In genomic region chr5:120566681-120567252, GRCm38 (mm10) we compare ENCODE assay signal across 8 mouse cellular contexts. TPM values are rescaled to one million over a fixed set of nuclear protein-coding genes. Genes with fewer than 3 reads are reported as not detected.
A peak's percentile ranks its signal among the peaks of the same experiment; 100 is the strongest.
DNase-seq lines count a peak whose midpoint lies in the region; ATAC-seq and TF ChIP-seq lines count a peak whose summit lies in the region.

No protein-coding gene starts in this region.

- peaks cover 98% of the 10 kb centered on the region for H3K4me1 ChIP-seq in liver, embryonic 12.5 days
- H3K4me1 ChIP-seq in forebrain, embryonic 11.5 days (replicated peaks; ENCODE audit: control insufficient read depth, insufficient read depth, low read length), result peaks cover 39% of the 10 kb centered on the region
- H3K4me1 ChIP-seq in intestine, postnatal 0 days (replicated peaks; ENCODE audit: control insufficient read depth, insufficient read depth, low read length), result peaks cover 20% of the 10 kb centered on the region

- H3K79me2 ChIP-seq in myocyte (ENCODE audit: control insufficient read depth, insufficient read depth), result peaks cover 63% of the 10 kb centered on the region

- no peak for TF ChIP-seq CTCF in intestine, postnatal 0 days (IDR thresholded peaks at IDR 0.05; ENCODE audit: low read depth)

- no peak for TF ChIP-seq POLR2A in myocyte (IDR thresholded peaks at IDR 0.05; ENCODE audit: insufficient read length, low read depth)

- WGBS in liver, embryonic 12.5 days (ENCODE audit: insufficient replicate concordance), result 59% methylated on average over 9 of the region's 9 CpGs
- WGBS in forebrain, embryonic 11.5 days, result 45% methylated on average over 9 of the region's 9 CpGs
- WGBS in intestine, postnatal 0 days, result 50% methylated on average over 9 of the region's 9 CpGs

- peak overlapping the region; percentile 3 for H3ac ChIP-seq in myocyte (ENCODE audit: control insufficient read depth, insufficient read length)

- H3K27ac ChIP-seq in liver, embryonic 12.5 days, result 0 out of 2 replicates have a peak overlapping the region, but pooled peaks have one; percentile 17
- H3K27ac ChIP-seq in forebrain, embryonic 11.5 days (ENCODE audit: low read depth, low read length), result peak overlapping the region; percentile 47
- peak overlapping the region; percentile 50 for H3K27ac ChIP-seq in intestine, postnatal 0 days (ENCODE audit: low read depth, low read length)

- H3K4me3 ChIP-seq in liver, embryonic 12.5 days, result no peak overlapping the region
- no peak overlapping the region for H3K4me3 ChIP-seq in forebrain, embryonic 11.5 days (ENCODE audit: low read depth, low read length)
- H3K4me3 ChIP-seq in intestine, postnatal 0 days (ENCODE audit: low read depth, low read length), result no peak overlapping the region
- no peak overlapping the region for H3K4me3 ChIP-seq in myocyte

- H3K9me3 ChIP-seq in liver, embryonic 12.5 days (replicated peaks), result no peaks in the 10 kb centered on the region
- H3K9me3 ChIP-seq in forebrain, embryonic 11.5 days (ENCODE audit: control insufficient read depth, low read length), result no peaks in the 10 kb centered on the region
- no peaks in the 10 kb centered on the region for H3K9me3 ChIP-seq in intestine, postnatal 0 days (ENCODE audit: control insufficient read depth)

- no peak overlapping the region for H3K4me2 ChIP-seq in liver, embryonic 12.5 days
- H3K4me2 ChIP-seq in forebrain, embryonic 11.5 days (ENCODE audit: low read depth, low read length, severe bottlenecking), result no peak overlapping the region
- H3K4me2 ChIP-seq in intestine, postnatal 0 days (replicated peaks; ENCODE audit: low read depth), result no peak overlapping the region
- peak overlapping the region; percentile 97 for H3K4me2 ChIP-seq in myocyte (ENCODE audit: low read depth)

- peaks cover 47% of the 10 kb centered on the region for H3K36me3 ChIP-seq in liver, embryonic 12.5 days
- no peaks in the 10 kb centered on the region for H3K36me3 ChIP-seq in forebrain, embryonic 11.5 days (ENCODE audit: control insufficient read depth, insufficient read depth, low read length)
- H3K36me3 ChIP-seq in intestine, postnatal 0 days (ENCODE audit: control insufficient read depth, insufficient read depth), result peaks cover 4% of the 10 kb centered on the region; the same call in 1 of the 2 replicates
- H3K36me3 ChIP-seq in myocyte (ENCODE audit: control insufficient read depth, insufficient read depth), result peaks cover 4% of the 10 kb centered on the region

- DNase-seq in liver, result no peak
- no peak for DNase-seq in forebrain, embryonic 11.5 days (ENCODE audit: low spot score)
- no peak for DNase-seq in frontal cortex, postnatal 14 days (ENCODE audit: low spot score in 2 of 2)
- no peak for DNase-seq in ovary, adult 18-20 months (ENCODE audit: low spot score)

- H3K9ac ChIP-seq in liver, embryonic 12.5 days, result no peak overlapping the region
- H3K9ac ChIP-seq in forebrain, embryonic 11.5 days (ENCODE audit: low read length), result peak overlapping the region; percentile 27; the same call in 1 of the 2 replicates
- H3K9ac ChIP-seq in intestine, postnatal 0 days (ENCODE audit: low read depth, low read length), result no peak overlapping the region

- H3K27me3 ChIP-seq in liver, embryonic 12.5 days (replicated peaks), result no peaks in the 10 kb centered on the region
- H3K27me3 ChIP-seq in forebrain, embryonic 11.5 days (ENCODE audit: control insufficient read depth, insufficient read depth, low read length), result no peaks in the 10 kb centered on the region
- no peaks in the 10 kb centered on the region for H3K27me3 ChIP-seq in intestine, postnatal 0 days (replicated peaks; ENCODE audit: control insufficient read depth, insufficient read depth, low read length)
- H3K27me3 ChIP-seq in myocyte (ENCODE audit: control insufficient read depth, insufficient read depth, insufficient read length), result no peaks in the 10 kb centered on the region

- ATAC-seq in liver, embryonic 12.5 days, result no peak
- ATAC-seq in forebrain, embryonic 11.5 days (replicated peaks; ENCODE audit: low FRiP score), result peak; percentile 28
- ATAC-seq in intestine, postnatal 0 days, result no peak
- ATAC-seq in inflammation-experienced regulatory T-cells, adult 6 months, result no peak

TF ChIP-seq in myocyte, 11 proteins besides CTCF, POLR2A, EP300 and RAD21:
- TF ChIP-seq USF1 (IDR thresholded peaks at IDR 0.05; ENCODE audit: low read depth) (no peak), MYOD1 (IDR thresholded peaks at IDR 0.05; ENCODE audit: control insufficient read depth in 1 of 3, insufficient read length in 2 of 3, low read depth in 2 of 3) (peak; percentile 29 to 80 (median 64)), MYOG (IDR thresholded peaks at IDR 0.05; ENCODE audit: control insufficient read depth in 1 of 3, insufficient read depth in 1 of 3, insufficient read length in 2 of 3, low read depth in 2 of 3) (peak in 1 of 3 experiments; percentile 82), SRF (IDR thresholded peaks at IDR 0.05; ENCODE audit: control insufficient read depth, insufficient read length, low read depth) (no peak), REST (IDR thresholded peaks at IDR 0.05; ENCODE audit: insufficient read depth, insufficient read length) (no peak), E2F4 (IDR thresholded peaks at IDR 0.05; ENCODE audit: insufficient read depth) (no peak)

RNA-seq across cellular contexts. Expression of gene Tpcn1, which starts 21.7 kb away (rescaled TPM):
- 24.8 and 25.4 TPM in 2 replicates for polyA plus RNA-seq in liver, embryonic 12.5 days (2016; fragmentation: Nextera tagmentation; extraction: Ambion mirVana)
- 14.5 and 14.6 TPM in 2 replicates for polyA plus RNA-seq in forebrain, embryonic 11.5 days (2014; fragmentation: Nextera tagmentation; extraction: Ambion mirVana)
- polyA plus RNA-seq in intestine, postnatal 0 days (2015; fragmentation: Nextera tagmentation; extraction: Ambion mirVana), result 31.5 and 35.6 TPM in 2 replicates
- 88.7 TPM for polyA plus RNA-seq in myocyte (2012; fragmentation: generic; extraction: Trizol)
- polyA plus RNA-seq in inflammation-experienced regulatory T-cells, adult 6 months (2017; shearing (Covaris generic)), result 10 to 100 TPM in 2 of 3 experiments, 1 to 10 TPM in 1; 6.4 to 15.8 (median 12.6) TPM

RNA-seq across cellular contexts. Expression of gene Iqcd, which starts 22.0 kb away (rescaled TPM):
- 2.0 and 2.1 TPM in 2 replicates for polyA plus RNA-seq in liver, embryonic 12.5 days (2016; fragmentation: Nextera tagmentation; extraction: Ambion mirVana)
- polyA plus RNA-seq in forebrain, embryonic 11.5 days (2014; fragmentation: Nextera tagmentation; extraction: Ambion mirVana), result 1.1 TPM in 2 replicates
- 0.30 and 0.47 TPM in 2 replicates for polyA plus RNA-seq in intestine, postnatal 0 days (2015; fragmentation: Nextera tagmentation; extraction: Ambion mirVana)
- polyA plus RNA-seq in myocyte (2012; fragmentation: generic; extraction: Trizol), result 0.91 TPM
- under 1 TPM in 1 of 3 experiments, not detected in 2; 0.91 TPM for polyA plus RNA-seq in inflammation-experienced regulatory T-cells, adult 6 months (2017; shearing (Covaris generic))

RNA-seq across cellular contexts. Expression of gene Rita1, which starts 45.6 kb away (rescaled TPM):
- polyA plus RNA-seq in liver, embryonic 12.5 days (2016; fragmentation: Nextera tagmentation; extraction: Ambion mirVana), result 7.3 and 8.4 TPM in 2 replicates
- polyA plus RNA-seq in forebrain, embryonic 11.5 days (2014; fragmentation: Nextera tagmentation; extraction: Ambion mirVana), result 10.2 and 10.6 TPM in 2 replicates
- 6.1 and 7.5 TPM in 2 replicates for polyA plus RNA-seq in intestine, postnatal 0 days (2015; fragmentation: Nextera tagmentation; extraction: Ambion mirVana)
- 14.7 TPM for polyA plus RNA-seq in myocyte (2012; fragmentation: generic; extraction: Trizol)
- polyA plus RNA-seq in inflammation-experienced regulatory T-cells, adult 6 months (2017; shearing (Covaris generic)), result 1 to 10 TPM; 2.1 to 3.5 (median 3.2) TPM

RNA-seq across cellular contexts. Expression of gene Ddx54, which starts 45.8 kb away (rescaled TPM):
- 35.0 and 36.3 TPM in 2 replicates for polyA plus RNA-seq in liver, embryonic 12.5 days (2016; fragmentation: Nextera tagmentation; extraction: Ambion mirVana)
- polyA plus RNA-seq in forebrain, embryonic 11.5 days (2014; fragmentation: Nextera tagmentation; extraction: Ambion mirVana), result 45.2 and 45.7 TPM in 2 replicates
- 19.9 and 20.9 TPM in 2 replicates for polyA plus RNA-seq in intestine, postnatal 0 days (2015; fragmentation: Nextera tagmentation; extraction: Ambion mirVana)
- 56.3 TPM for polyA plus RNA-seq in myocyte (2012; fragmentation: generic; extraction: Trizol)
- 10 to 100 TPM; 13.0 to 21.1 (median 13.4) TPM for polyA plus RNA-seq in inflammation-experienced regulatory T-cells, adult 6 months (2017; shearing (Covaris generic))

RNA-seq across cellular contexts. Expression of gene Slc8b1, which starts 55.8 kb away (rescaled TPM):
- 4.2 and 6.0 TPM in 2 replicates for polyA plus RNA-seq in liver, embryonic 12.5 days (2016; fragmentation: Nextera tagmentation; extraction: Ambion mirVana)
- polyA plus RNA-seq in forebrain, embryonic 11.5 days (2014; fragmentation: Nextera tagmentation; extraction: Ambion mirVana), result 2.9 and 3.3 TPM in 2 replicates
- polyA plus RNA-seq in intestine, postnatal 0 days (2015; fragmentation: Nextera tagmentation; extraction: Ambion mirVana), result 4.1 and 4.4 TPM in 2 replicates
- 19.6 TPM for polyA plus RNA-seq in myocyte (2012; fragmentation: generic; extraction: Trizol)
- 10 to 100 TPM in 1 of 3 experiments, 1 to 10 TPM in 2; 6.1 to 14.5 (median 7.3) TPM for polyA plus RNA-seq in inflammation-experienced regulatory T-cells, adult 6 months (2017; shearing (Covaris generic))
